Mouse (Mus musculus) frontal cortex, postnatal 36 days (tissue): ENCODE data around the gene Iqgap2.

Experiments used
- DNase-seq, 2 experiments: peaks; one replicate each; pipeline ENCODE4 v3.0.0; 2022; ENCODE audit warnings: low spot score in 2 of 2

The Iqgap2 gene

DNA sequence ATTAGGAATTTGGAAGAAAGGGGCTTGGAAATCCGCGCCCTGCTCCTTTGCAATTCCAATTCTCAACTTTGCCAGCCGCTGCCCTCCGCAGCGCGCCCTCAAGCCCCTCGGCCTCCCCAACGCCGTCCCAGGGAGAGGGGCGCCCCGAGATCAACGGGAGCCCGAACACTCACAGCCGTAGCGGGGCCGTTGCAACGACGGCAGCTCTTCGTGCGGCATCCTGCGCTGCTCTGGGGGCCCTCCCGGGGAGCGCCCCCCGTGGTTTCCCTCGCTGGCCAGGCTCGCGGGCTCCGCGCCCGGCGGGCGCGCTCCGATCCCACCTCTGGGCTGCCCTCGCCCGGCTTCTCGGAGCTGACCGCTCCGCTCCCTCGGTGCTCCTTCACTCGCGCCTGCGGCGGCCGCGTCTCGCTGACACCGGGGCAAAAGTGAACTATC, at the start of gene Iqgap2:
Gene Iqgap2, minus strand, starts transcription at position 432 of the 435 bp plus-strand sequence.
- no peak for DNase-seq

DNA sequence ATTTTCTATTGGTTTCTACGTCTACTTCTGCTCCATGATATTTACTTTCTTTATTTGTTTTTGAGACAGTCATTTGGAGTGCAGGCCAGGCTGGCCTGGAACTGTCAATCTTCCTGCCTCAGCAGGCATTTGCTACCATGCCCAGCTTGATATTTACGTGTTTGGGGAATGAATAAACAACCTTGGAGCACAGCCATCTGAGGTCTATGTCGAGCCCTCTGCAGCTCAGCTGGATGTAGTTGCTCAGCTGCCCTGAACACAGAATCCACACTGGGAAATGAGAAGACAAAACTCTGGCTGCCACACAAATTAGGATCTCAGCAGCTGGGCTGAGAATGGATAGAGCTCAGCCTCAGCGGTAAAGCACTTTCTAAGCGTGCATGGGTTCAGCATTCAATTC, 49.1 kb upstream of the Iqgap2 start:
- no peak for DNase-seq

- no peak for DNase-seq
Measured at GRCm38 (mm10) chr13:95924201-95924621, 32.5 kb upstream of the Iqgap2 start.

DNA sequence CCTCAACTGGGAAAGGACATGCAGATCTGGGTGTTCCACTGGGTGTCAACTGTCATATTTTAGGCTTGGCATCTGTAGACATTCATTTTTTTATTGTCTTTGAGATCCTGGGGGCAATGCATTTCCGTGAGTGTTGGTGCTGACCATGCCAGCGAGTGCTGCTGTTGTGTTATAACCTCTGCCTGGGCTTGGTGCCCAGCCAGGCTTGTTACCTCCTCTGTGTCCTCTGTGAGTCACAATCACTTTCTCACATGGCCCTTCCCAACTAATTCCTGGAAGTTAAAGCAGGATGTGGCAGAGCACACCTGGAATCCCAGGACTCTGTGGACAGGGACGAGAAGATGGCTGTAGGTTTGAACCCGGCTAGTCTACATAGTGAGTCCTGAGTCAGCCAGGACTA, 30.9 kb upstream of the Iqgap2 start:
- no peak for DNase-seq

DNA sequence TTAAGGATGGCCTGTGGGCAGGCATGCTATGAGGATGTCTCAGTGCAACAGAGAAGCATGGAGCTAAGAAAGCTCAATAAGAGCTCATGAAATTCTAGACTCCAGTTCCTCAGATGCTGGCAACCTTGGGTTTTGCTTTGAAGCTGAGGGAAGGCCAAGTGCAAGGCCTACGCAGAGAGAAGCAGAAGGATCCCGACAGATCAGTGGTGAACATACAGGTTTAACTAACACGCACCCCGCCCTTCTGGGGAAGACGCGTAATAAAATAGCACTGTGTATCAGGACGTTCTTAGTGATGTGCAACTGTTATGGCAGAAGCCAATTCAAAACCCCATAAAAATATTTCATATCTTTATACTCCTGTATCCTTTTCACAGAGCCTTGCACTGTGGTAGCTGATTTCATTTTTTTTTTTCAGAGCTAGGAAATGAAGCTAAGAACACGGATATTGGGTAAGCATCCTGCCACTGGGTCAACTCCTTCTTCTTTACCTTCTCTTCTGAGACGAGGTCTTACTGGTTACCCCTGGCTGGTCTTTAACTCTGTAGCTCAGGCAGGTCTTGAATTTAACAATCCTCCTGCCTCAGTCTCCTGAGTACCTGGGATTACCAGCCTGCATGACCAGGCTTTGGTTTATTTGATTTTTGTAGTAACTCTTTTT, 27.0 kb upstream of the Iqgap2 start:
- peak in 1 of 2 experiments; percentile 9 for DNase-seq

DNA sequence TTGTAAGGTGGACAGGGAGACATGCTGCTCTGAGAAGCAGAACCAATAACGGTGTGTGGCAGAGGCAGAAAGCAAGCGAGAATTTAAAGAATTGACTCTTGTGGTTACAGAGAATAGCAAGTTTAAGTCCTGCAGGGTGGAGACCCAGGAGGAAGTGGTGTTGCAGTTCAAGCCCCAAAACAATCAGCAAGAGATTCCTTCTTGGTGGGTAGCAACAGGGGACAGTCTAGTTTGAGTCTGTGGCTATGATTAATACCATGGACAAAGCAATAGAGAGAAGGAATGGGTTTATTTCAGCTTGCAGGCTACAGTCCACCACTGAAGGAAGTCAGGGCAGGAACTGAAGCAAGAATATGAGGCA, 21.3 kb upstream of the Iqgap2 start:
- no peak for DNase-seq

DNA sequence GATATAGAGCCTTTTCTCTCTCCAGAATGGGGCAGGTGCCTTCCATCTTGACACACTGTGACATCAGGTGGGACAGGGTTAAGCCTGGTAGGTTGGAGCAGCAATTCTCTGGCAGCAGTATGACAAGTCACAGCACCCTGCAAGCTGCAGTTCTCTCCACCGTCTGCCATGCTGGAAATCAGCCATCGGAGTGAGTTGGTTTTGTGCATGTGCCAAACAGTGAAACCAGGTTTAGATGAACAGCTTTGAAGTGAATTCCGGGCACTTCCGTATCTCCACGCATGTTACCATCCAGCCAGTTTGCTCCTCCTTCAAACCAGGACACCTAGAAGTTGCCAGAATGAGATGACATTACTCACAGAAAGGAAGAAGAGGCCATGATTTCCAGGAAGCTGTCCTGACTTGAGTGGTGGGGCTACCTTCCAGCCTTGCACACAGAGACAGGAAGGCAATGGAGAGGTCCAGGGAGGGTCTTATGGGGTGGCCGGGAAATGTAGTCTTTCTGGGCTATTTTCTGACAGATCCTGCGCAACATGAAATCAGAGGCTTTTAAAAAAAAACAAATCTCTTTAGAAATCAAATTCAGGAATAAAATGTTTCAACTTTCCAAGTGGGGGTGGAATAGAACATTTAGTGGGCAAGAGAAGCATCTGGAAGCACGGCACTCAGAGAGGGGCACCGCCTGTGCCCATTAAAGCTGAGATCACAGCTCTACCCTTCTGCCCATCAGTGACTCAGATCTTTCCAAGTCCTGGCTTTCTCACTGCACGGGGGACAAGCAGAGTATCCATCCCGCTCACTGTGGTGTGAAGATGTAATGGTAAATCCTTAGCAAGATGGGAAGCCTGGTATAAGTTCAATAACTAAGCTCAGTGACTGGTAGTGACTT, 20.7 kb upstream of the Iqgap2 start:
- peak; percentile 70 to 76 for DNase-seq

DNA sequence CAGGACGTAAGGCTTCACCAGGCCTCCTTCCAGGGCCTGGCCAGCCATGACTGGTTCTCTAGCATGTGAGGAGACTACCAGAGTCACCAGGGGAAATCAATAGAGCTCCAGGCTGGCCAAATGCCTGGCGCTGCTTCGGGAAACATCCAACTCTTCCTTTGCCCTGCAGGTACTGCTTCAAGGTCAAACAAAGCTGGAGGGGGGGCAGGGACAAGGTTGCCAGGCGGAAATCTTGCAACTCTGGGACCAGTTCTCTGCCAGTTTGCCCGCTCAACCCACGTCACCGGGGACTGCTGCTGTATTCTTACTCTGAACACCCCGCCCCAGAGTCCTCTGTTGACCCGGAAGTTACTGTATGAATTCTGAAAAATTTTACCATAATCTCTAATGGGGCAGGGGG, 18.5 kb upstream of the Iqgap2 start:
- DNase-seq, result no peak

- DNase-seq, result peak in 1 of 2 experiments; percentile 49
Measured at GRCm38 (mm10) chr13:95909244-95909643, 17.5 kb upstream of the Iqgap2 start.

- no peak for DNase-seq
Measured at GRCm38 (mm10) chr13:95902696-95903095, 11.0 kb upstream of the Iqgap2 start.

DNA sequence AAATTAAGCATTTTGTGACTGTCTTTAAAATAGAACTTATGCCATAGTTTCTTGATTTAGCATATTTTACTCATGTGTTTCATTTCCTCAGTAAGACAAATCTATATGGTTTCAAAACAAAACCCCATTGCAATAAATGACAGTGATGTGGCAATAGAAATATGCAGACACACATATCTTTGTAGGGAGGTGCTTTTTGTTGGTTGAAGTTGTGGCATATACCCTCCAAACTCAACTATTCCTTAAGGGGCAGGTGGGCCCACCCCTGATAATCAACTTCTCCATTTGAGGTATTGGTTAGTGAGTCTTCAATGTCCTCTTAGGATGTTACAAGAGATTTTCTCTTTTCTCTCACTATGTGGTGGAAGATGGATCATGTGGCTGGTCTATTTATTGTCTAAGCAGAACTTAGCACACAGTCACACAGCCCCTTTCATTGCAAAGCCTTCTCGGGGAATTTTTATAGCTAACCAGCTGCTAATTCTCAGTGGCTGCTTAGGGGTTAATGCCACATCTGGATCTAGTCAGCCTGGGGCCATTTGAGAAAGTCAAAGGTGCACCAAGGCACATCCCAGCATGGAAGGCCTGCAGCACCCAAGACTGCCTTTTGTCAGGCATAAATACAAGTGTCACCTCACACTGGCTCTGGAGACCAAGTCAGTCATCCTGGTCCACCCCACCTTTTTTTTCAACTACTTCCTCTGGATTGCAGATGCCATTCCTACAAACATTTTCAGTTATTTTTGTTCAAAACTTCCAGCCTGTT, 8.3 kb upstream of the Iqgap2 start:
- no peak for DNase-seq

DNA sequence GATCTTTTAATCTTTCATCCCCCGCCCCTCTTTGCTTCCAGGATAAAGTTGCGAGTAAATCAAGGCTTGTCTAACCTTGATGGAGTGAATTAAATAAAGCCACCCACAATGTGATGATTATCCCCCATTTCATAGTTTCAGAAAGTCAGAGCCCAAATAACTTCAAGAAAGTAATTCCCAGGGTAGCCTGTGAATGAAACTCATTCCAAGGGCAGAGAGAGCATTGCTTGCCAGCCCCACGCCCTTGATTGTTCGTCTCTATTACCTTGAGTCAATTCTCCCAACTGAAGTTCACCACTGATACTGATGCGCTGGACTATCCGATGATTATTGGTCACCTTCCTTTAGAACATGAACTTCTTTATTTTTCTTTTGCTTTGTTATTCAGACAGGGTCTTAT, 4.8 kb upstream of the Iqgap2 start:
- no peak for DNase-seq

GRCm38 (mm10) chr13:95893166-95893565, 1.4 kb upstream of the Iqgap2 start:
- no peak for DNase-seq

DNA sequence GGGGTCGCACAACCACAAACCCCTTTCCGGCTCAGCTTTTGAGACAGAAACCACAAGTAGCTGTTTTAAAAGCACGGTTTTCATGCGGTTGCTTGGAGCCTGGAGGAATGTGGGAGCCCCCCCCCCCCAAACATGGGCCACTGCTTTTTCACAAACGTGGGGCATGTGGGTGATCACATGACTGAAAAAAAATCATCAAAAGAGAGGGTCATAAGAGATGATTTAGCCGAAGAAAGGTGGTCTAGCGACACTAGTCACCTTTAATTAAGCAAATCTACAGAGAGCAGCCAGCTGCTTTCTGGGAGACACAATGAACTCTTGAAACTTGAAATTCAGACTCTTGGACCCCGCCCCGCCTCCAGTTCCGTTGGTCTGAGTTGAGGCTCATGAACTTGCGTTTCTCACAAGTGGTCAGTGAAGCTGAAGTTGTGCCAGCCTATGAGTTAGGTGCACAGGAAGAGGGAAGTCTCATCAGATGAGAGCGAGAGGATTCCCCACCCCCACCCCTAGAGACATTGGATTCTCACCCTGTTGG, 956 bp upstream of the Iqgap2 start:
- DNase-seq, result no peak

DNA sequence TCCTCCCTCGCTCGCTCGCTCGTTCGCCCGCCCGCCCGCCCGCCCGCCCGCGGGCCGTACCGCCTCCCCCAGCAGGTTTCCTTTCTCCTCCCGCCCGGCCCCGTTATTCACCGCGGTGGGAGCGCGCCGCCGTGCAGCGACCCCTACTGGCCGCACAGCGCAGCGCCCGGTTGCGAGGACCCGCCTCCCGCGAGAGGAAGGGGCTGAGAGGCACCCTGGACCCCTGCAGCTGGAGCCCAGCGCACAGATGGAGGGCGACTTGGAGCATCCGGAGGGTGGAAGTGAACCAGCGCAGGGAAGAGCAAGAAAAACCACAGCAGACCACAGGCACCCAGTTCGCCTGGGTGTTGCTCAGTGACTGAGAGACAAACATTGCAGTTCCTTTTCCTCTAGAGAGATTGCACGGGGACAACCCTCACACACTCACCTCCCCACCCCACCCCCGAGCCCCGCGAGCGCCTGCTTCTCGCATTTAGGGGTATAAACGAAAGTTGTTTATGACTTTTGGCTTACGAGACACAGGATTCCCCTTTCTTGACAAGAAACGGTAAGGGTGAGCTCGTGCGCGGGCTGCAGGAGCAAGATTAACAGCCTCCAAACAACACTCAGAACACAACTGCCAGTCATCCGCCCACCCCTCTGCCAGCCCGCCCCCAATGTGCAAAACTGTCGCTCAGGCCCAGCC, 346 bp upstream of the Iqgap2 start:
- DNase-seq, result peak; percentile 67 to 75

- DNase-seq, result peak; percentile 29 to 51
Measured at GRCm38 (mm10) chr13:95890851-95891471, 761 bp downstream of the Iqgap2 start.

DNA sequence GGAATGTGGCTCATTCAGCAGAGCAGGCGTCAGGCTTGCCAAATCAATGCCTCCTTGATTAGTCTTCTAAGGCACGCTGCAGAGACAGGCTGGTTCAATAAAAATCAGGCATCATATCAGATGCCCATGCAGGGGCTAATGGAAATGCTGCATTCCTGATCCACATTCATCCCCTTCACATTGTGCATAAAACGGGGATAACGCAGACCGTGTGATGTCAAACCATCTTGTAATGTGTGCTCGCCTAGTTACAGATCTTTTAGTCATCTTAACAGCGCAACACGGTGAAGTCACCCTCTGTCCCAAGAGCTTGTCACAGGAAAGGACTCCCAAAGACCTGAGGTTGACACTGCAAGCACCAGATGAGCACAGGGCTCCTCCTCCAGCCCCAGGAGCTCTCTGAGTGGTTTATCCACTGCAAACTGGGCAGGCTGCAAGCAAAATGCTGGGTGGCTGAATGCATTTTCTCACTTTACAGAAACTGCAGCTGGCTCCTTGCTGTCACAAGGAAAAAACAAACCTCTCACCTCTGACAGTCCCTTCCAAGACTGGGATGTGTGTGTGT, 1.7 kb downstream of the Iqgap2 start:
- peak; percentile 18 to 34 for DNase-seq

DNA sequence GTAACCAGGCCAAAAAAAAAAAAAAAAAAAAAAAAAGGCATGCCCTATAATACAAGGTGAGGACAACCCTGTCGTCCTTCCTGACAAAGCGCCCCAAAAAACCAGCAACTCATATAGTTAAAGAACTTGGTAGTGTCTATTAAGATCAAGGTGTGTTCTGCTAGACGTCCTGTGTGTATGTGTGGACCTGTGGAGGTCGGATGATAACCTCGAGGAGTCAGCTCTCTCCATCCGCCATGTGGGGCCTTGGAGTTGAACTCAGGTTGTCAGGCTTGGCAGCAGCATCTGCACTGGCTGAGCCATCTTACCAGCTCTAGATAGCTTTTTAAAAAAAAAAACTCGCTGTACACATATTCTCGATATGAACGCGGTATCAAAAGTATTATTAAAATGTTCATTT, 2.4 kb downstream of the Iqgap2 start:
- no peak for DNase-seq

DNA sequence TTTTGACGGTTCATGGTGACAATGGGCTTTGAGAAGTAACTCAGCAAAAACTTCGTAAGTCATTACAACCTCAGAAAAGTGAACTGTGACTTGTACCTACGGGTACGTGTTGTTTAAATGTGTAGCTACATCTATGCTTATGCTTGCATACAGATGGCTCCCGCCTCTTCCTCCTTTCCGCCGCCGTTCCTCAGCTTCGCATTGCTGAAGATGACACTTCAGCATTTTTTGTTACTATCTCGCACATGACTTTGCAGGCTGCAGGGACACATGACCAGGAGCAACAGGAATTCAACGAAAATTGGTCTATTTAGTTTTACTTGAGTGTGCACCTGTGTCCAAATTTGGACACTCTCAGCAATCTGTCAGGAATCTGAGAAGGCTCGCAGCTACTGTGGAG, 3.1 kb downstream of the Iqgap2 start:
- DNase-seq, result no peak

GRCm38 (mm10) chr13:95888170-95888569, 3.6 kb downstream of the Iqgap2 start:
- no peak for DNase-seq

DNA sequence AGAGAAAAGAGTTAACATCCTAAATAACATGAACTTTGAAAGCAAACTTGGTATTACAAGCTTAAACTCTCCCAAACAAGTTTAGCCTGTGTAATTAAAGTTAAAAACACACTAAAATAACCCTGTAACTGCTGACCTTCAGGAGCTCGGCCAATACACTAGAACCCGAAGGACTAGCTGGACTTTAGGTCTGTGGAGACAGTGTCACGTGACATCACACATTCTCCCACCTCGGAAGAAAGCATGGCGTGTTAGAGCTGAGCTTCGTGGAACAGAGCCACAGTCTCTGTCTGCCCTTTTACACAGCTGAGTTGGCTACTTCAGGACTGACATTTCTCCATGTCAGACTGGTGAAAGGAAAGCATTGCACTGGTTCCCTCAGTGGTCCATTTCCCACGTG, 4.3 kb downstream of the Iqgap2 start:
- DNase-seq, result no peak
